ENCODE assay signal across 16 mouse cellular contexts in the genomic region with DNA sequence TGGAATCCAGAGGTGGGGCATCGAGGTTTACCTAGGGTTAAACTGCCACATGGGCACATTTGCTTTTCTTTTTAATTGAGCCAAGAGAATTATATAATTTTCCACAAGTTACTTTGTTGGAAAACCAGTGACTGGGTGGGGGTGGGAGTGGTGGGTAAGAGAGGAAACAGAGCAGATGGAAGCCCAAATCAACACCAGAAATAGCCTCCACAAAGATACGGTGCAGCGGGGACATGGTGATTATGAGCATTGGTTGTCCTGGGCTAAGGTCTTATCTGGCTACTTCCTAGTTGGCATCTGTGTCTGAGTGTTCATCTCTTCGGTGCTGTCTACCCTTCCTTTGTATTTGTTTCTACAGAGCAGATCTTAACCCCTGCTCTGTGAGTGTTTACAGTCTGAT.
"Had no signal": no experiment of that assay in that cellular context is flagged by ENCODE, and none has a peak within 500 bp of the region (broad histone marks: within the 10 kb centered on the region; RNA-seq: fewer than 3 reads in every experiment).

No protein-coding gene starts in this region.

- H3K9me3 ChIP-seq: limb, embryonic 15.5 days; liver, embryonic 12.5 days; megakaryocyte, embryonic 14.5 days; neural tube, embryonic 13.5 days had no signal

- H3K4me3 ChIP-seq: limb, embryonic 15.5 days; liver, embryonic 12.5 days; megakaryocyte, embryonic 14.5 days; neural tube, embryonic 13.5 days had no signal

- H3K27ac ChIP-seq: kidney, postnatal 0 days; limb, embryonic 15.5 days; liver, embryonic 12.5 days; macrophage; neural tube, embryonic 13.5 days; stomach, postnatal 0 days had no signal

- ATAC-seq: liver, embryonic 12.5 days; midbrain, embryonic 16.5 days had no signal

- DNase-seq: kidney, adult 9 months; kidney, postnatal 36 days; layer of hippocampus, adult 9-11 months; lung, embryonic 14.5 days; lung, postnatal 10 days; right cerebral cortex, postnatal 25 days; thymus, adult 18-20 months; thymus, postnatal 14 days had no signal

- H3K4me1 ChIP-seq: limb, embryonic 15.5 days; liver, embryonic 12.5 days; megakaryocyte, embryonic 14.5 days had no signal

- H3K27me3 ChIP-seq: limb, embryonic 15.5 days; liver, embryonic 12.5 days; megakaryocyte, embryonic 14.5 days; neural tube, embryonic 13.5 days had no signal

- H3K36me3 ChIP-seq: limb, embryonic 15.5 days; liver, embryonic 12.5 days; neural tube, embryonic 13.5 days had no signal
